Mouse (Mus musculus) left cerebral cortex, postnatal 25 days (tissue): ENCODE measurements at regions not wholly inside any gene's neighbourhood (a gene's known extent, or its start where the extent isn't known, plus 50 kb on each side); places are given as distances from the start of the nearest gene placed in this dataset.
"Not testable (repeated sequence)": the region's sequence is repeated elsewhere in the genome, so short reads cannot be mapped to it uniquely, and the experiment has no call there.

Source experiments
- DNase-seq, 2 experiments: peaks; one replicate each; pipeline ENCODE4 v3.0.0; 2022; ENCODE audit warnings: low spot score in 2 of 2, mixed read lengths in 1 of 2
- intact Hi-C: fragments of 180-260 bp; cut with DNase I; formaldehyde crosslinking; loops from one replicate; pipeline ENCODE4 v1.15.1; 2025

DNA sequence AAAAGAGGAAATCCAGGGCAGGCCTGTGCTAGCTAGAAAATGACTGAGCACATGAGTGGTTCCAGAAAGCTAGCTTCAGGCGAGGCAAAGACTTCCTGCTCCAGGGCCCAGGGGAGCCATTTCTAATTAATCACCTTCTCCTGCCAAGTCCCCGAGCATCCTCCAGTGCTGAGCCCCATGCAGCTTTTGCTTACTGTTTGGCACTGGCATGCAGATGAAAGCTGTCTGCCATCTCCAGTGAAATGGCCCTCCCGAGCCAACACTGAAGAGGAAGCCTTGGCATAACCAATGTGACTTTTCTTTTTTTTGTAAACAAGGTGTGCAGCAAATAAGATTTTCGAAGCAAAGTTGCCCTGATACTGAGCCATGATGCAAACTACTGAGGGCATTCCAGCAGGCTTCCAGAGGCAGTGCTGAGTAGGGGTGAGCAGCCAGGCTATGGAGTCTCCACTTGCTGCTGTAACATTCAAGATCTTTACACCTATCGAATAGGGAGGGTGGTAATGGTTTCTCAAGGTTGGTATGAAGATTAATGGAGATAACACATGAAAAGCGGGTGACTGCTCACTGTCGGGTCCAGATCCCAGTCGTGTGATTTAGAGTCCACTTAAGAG is 125.4 kb upstream of the Immp2l start:
- no peak for DNase-seq
- intact Hi-C loops: no loop called here

DNA sequence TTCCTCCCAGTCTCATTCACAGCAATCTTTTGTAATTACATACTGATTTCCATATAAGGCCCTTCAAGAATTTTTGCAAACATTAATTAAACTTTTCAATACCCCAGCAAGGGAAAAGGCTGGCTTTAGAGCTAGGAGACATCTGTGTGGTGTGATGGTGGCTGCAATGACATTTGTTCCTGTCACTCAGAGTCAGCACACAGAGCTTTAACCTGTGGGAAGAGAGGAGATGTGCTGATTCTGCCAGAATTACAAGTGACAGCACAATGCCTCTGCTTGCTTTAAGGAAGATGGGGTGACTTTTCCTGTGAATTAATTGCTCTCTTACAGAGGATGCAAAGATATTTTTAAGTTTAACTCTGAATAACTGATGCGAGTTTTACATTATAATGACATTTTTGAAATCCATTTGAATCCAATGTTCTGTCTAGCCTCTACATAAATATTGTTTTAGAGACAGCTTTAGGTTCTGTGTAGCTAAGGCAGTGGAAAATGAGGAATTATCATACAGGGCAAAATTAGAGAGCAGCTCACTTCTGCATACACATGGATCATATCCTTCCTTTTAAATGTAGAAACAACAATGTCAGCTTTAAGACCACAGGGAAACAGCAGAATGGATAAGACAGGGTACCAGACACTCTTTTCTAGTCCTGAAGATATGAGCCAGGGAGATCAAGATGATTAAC is 118.1 kb upstream of the Immp2l start:
- DNase-seq: no peak
- intact Hi-C loops: no loop called here

DNA sequence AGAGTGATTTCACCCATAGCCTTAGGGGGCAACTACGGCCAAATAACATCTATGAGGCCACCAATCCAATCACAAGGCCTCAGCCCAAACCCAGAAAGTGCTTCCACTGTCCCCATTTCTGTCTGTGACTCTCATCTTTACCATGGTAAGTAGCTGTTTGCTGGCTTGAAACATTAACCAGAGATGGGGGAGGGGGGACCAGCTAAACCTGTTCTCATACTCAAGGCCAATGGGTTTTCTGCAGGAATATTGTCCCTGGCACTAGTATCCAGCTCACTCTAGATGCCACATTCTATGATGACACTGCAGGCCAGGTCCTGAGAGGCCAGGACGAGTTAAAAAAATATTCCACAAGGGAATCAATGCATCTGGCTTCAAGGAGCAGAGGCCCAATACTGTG is 117.1 kb upstream of the Immp2l start:
- no peak for DNase-seq
- intact Hi-C loops: no loop called here

DNA sequence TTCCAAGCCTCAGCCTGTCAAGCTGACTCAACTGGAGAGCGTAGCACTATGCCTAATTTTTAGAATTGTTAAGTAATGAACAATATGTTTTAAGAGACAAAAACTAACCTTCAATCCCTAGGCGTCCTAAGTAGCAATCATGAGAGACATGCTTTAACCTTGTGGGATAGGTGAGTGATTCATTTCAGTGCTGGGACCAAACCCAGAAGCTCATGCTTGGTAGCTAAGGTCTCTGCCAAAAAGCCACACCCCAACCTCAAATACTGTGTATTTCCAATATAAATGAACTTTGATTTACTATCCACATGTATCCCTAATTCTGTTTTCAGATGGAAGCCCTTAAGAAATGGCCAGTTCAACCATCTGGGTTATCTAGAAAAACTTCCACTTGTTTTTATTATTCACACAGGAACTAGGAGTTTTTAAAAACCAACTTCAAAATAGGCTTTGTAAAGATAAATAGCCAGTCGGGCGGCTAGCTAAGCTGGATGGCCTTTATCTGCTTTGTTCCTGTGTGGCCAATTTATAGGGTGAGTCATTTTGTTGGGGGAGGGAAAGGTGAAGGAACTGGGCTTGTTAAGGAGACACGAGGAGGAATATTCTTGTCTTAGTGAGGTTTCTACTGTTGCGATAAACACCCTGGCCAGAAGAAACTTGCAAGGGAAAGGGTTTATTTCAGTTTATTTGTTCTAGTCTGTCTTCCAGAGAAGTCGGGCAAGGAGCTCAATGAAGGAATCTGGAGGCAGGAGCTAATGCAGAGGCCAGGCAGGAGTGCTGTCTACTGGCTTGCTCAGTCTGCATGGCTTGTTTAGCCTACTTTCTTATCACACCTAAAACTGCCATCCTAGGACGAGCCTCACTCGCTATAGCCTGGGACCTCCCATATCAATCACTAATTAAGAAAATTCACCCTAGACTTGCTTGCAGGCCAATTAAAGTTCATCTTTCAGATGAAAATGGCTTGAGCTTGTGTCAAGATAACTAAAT is 114.8 kb upstream of the Immp2l start:
- intact Hi-C loops: no loop called here
- DNase-seq: no peak

DNA sequence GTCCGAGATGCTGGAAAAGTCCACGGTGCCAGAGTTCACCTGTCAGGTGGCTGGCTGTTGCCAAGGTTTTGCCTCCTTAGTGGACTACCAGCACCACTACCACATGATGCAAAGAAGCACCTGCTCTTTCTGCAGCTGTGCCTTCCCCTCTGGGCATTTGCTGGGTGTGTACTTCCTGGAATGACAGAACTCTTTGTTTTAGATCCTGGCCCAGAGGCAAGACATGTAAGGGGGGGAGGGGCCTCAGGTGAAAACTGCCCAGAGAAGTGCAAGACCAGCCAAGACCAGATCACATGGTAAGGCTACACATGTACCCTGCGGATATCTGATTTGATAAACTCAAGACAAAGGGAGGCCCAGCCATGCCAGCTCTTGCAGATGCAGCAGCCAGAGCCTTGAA is 106.4 kb upstream of the Immp2l start:
- intact Hi-C loops: no loop called here
- no peak for DNase-seq

DNA sequence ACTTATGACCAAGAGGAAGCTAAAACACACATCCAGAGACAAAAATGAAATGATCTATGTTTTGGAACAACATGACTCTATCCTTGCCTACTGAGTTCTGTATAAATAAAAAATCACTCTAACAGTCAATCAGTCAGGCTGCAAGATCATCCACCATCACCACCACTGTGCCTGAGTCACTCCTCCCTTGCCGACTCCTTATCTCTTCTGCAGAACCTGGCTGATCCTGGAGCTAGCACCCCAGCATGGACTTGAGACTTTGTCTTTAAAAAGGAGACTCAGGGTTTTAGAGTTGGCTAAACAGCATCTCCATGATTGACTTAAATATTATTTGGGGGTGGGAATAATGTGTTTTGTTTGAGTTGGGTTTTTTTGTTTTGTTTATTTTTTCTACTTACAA is 101.9 kb upstream of the Immp2l start:
- no peak for DNase-seq
- intact Hi-C loops: no loop called here

DNA sequence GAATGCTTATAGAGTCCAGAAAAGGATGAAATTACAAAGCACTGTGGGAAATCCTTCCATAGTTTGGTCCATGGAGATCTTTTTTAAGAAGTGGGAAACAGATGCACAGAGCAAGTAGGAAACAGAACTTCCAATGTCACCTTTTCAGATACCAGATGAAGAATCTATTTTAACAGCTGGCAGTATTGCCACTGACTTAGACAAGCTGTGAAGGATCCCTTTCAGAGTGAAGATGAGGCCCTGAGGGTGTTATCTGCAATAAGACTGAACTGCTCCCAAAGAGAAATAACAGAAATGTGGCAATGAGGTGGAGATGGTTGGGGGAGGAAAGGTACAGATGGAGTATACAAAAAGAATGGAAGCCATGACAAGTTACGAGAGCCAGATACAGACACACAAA is 97.2 kb upstream of the Immp2l start:
- intact Hi-C loops: no loop called here
- DNase-seq: peak in 1 of 2 experiments; percentile 58

DNA sequence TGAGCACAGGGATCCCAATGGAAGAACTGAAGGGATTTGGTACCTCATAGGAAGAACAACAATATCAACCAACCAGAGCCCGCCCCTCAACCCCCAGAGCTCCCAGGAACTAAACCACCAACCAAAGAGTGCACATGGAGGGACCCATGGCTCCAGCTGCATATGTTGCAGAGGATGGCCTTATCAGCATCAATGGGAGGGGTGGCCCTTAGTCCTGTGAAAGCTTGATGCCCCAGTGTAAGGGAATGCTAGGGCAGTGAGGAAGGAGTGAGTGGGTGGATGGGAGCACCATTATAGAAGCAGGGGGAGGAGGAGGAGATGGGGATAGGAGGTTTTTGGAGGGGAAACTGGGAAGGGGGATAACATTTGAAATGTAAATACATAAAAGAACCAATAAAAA is 94.5 kb upstream of the Immp2l start:
- intact Hi-C loops, DNase-seq: not testable (repeated sequence)

DNA sequence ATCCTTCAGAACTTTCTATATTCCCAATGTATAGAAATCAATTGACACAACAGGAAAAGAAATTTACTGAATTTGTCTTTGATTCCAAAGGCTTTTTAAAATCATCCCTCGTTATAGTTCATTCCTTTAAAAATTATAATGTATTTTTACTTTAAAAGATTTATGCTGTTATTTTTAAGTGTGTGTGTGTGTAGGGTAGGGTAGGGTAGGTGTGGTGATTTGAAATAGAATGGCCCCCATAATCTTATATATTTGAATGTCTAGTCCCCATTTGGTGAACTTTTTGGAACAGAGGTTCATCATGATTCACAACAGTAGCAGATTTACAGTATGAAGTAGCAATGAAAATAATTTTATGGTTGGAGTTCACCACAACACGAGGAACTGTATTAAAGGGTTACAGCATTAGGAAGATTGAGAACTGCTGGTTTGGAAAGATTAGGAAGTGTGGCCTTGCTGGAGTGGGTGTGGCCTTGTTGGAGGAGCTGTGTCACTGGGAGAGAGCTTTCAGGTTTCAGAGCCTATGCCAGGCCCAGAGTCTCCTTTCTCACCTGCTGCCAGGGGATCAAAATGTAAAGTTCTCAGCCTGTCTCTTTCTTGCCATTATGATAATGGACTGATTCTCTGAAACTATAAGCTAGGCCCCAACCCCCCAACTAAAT is 88.7 kb upstream of the Immp2l start:
- no peak for DNase-seq
- intact Hi-C loops: no loop called here

DNA sequence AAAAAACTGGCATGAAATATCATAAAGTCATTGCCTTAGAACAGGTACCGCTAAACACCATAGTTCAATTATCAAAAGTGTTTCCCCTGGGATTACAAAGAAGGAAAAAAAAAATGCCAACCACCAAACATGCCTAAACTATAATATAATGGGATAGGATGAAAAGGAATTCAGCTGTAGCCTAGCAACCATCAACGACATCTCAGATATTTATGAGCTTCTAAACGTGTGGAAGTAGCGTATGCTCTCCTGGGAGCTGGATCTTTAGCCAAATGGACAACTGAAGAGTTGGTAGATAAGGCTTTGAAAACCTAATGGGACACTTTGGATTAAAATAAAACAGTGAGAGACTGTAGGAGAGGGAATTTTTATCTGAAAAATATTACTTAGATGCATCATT is 86.9 kb upstream of the Immp2l start:
- DNase-seq: no peak

DNA sequence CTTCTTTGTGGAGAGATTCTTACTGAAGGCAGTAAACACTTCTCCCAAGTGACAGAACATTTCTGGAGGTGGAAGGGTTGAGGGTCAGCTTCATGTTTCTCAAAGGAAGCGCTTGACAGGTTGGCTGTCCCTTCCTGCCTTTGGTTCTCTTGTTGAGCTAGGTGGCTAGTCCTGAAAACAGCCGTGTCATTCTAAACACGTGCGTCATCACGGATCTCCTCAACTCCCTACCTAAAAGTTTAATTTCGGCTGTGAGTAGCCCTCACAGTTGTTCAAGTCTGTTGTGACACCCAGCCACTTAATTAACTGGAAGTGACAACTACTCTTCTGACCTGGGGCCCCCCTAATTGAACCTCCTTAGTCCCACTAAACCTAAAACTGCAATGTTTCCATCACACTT is 77.0 kb upstream of the Immp2l start:
- intact Hi-C loops: no loop called here

More for the DNA sequence above, 86.9 kb upstream of the Immp2l start:
- intact Hi-C loops: no loop called here

DNA sequence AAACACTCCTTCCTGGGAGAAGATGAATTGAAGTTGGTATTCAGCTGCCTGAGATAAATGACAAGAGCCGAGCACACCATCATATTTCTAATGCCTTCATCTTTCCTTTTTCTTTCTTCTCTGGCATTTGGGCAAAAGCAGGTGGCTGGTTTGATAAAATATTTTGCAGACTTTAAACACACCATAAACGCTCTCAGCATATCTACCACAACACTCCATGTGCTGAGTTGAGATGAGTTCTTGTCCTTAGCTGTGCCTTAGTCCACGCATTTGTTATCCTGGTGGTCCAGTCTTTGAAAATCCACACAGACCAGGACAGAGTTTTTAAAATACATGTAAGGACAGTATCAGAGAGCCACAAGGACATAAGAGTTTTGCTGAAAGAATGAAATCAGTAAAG is 74.3 kb upstream of the Immp2l start:
- intact Hi-C loops: no loop called here
- no peak for DNase-seq

More for the DNA sequence above, 77.0 kb upstream of the Immp2l start:
- DNase-seq: no peak

DNA sequence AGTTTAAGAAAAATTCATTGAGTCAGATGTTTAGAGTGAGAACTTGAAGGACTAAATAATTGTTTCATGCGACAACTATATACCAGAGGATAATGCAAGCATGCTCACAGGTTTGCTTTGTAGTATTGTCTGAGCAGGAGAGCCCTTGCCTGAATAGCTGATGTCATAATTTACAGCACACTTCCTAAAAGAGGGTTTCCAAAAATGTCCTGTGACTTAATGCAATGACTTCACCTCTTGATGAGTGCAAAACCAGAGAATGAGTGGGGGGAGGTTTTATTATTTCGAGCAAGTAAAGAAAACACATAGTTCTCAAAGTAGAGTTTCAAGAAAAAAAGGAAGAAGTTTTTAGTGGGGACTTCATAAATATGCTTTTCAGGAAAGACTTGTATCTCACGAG is 65.4 kb upstream of the Immp2l start:
- intact Hi-C loops: no loop called here
- no peak for DNase-seq

DNA sequence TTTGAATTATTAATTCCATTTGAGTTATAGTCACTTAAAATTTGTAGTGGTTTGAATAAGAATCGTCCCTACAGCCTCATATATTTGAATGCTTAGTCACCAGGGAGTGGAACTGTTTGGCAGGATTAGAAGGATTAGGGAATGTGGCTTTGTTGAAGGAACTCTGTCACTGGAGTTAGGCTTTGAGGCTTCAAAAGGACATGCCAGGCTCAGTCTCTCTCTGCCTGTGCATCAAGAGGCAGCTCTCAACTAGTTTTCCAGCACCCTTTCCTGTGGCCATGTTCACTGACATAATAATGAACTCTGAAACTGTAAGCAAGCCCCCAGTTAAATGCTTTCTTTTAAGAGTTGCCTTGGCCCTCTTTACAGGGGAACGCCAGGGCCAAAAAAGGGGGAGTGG is 58.9 kb upstream of the Immp2l start:
- DNase-seq: no peak
- intact Hi-C loops: no loop called here

DNA sequence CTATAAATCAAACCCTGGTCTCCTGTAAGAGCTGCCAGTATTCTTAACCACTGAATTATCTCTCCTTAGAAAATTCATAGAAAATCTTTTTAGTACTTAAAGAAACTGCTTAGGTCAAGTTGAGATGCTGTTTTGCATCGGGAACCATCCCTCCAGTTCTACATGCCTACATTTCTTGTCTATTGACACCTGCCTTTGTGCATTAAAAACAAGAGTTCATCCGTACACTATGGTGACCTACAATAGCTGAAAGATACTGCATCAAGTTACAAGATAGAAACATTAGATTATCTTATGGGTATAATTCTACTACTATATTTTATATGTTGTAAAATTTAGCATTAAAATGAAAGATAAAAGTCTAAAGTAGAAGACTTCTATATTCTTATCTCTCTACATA is 57.6 kb upstream of the Immp2l start:
- intact Hi-C loops: no loop called here
- DNase-seq: no peak

DNA sequence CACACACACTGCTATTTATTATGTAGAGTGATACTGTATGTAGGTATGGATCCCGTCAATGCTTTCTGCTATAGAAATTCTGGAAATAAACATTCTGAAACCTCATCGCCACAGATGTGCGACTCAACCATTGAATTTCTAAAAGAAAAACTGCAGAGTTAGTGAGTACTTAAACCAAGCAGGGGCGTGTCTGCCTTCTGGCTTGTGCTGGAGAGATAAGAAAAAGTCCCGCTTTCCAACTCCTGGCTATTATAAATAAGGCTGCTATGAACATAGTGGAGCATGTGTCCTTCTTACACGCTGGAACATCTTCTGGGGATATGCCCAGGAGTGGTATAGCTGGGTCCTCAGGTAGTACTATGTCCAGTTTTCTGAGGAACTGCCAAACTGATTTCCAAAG is 57.2 kb upstream of the Immp2l start:
- intact Hi-C loops, DNase-seq: not testable (repeated sequence)

DNA sequence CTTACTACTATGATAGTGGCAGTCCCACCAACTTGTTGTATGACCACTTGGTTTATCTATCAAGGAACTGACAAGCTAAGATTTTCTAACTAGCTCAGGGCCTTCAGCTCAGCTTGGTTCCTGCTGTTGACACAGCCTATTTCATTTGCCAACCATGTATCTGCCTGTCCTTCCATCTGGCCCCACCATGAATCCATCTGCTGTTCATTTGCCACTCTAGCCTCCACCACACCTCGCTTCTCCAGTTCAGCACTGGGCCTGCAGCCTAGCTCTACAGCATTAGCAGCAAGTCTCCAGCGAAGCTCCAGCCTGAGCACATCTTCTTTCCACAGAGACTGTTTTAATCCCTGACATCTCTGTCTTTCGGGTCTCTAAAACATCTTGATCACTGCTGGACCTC is 51.0 kb upstream of the Immp2l start:
- no peak for DNase-seq
- intact Hi-C loops: no loop called here
